Mouse (Mus musculus): ENCODE measurements at regions not wholly inside any gene's neighbourhood (a gene's known extent, or its start where the extent isn't known, plus 50 kb on each side); places are given as distances from the start of the nearest gene placed in this dataset.

- TF ChIP-seq GATA1 (IDR thresholded peaks at IDR 0.05; ENCODE audit: low read length) (no peak), TAL1 (IDR thresholded peaks at IDR 0.05; ENCODE audit: low read length) (no peak)
These were observed 94.1 kb upstream of the Sox5 start for GRCm38 (mm10) chr6:144875862-144876261.
